ENCODE assay signal across 18 mouse cellular contexts in genomic region chr17:88505941-88506340, GRCm38 (mm10). TPM values are rescaled to one million over a fixed set of nuclear protein-coding genes. Genes with fewer than 3 reads are reported as not detected.
DNase-seq lines count a peak whose midpoint lies in the region; ATAC-seq lines count a peak whose summit lies in the region.
"Had no signal": no experiment of that assay in that cellular context is flagged by ENCODE, and none has a peak within 500 bp of the region (broad histone marks: within the 10 kb centered on the region; RNA-seq: fewer than 3 reads in every experiment).

No protein-coding gene starts in this region.

- ATAC-seq in hindbrain, embryonic 14.5 days (ENCODE audit: low FRiP score): no peak
- ATAC-seq in lung, embryonic 15.5 days (ENCODE audit: borderline replicate concordance, extremely low read depth, low FRiP score, low TSS enrichment): no peak
- ATAC-seq: Patski had no signal

- no peak overlapping the region for H3K4me2 ChIP-seq in hindbrain, embryonic 14.5 days (replicated peaks)
- H3K4me2 ChIP-seq in lung, embryonic 15.5 days: no peak overlapping the region
- H3K4me2 ChIP-seq: heart, embryonic 15.5 days; liver, embryonic 15.5 days; midbrain, embryonic 12.5 days; neural tube, embryonic 12.5 days had no signal

- no peaks in the 10 kb centered on the region for H3K36me3 ChIP-seq in hindbrain, embryonic 10.5 days
- no peaks in the 10 kb centered on the region for H3K36me3 ChIP-seq in hindbrain, embryonic 14.5 days (replicated peaks; ENCODE audit: control insufficient read depth, insufficient read depth)
- no peaks in the 10 kb centered on the region for H3K36me3 ChIP-seq in lung, embryonic 15.5 days
- H3K36me3 ChIP-seq: heart, embryonic 15.5 days; liver, embryonic 15.5 days; midbrain, embryonic 12.5 days; neural tube, embryonic 12.5 days had no signal

- H3K9ac ChIP-seq in hindbrain, embryonic 14.5 days: no peak overlapping the region
- no peak overlapping the region for H3K9ac ChIP-seq in lung, embryonic 15.5 days
- H3K9ac ChIP-seq: heart, embryonic 15.5 days; liver, embryonic 15.5 days; midbrain, embryonic 12.5 days; neural tube, embryonic 12.5 days had no signal

- H3K4me1 ChIP-seq in hindbrain, embryonic 10.5 days (replicated peaks): peaks cover 23% of the 10 kb centered on the region
- peaks cover 5% of the 10 kb centered on the region for H3K4me1 ChIP-seq in hindbrain, embryonic 14.5 days (replicated peaks; ENCODE audit: control insufficient read depth, insufficient read depth, low read length)
- peaks cover 37% of the 10 kb centered on the region for H3K4me1 ChIP-seq in lung, embryonic 15.5 days
- H3K4me1 ChIP-seq: neural tube, embryonic 12.5 days had no signal

- no peak overlapping the region for H3K4me3 ChIP-seq in hindbrain, embryonic 10.5 days
- H3K4me3 ChIP-seq in hindbrain, embryonic 14.5 days (replicated peaks; ENCODE audit: low read length): no peak overlapping the region
- H3K4me3 ChIP-seq in lung, embryonic 15.5 days: no peak overlapping the region
- H3K4me3 ChIP-seq: heart, embryonic 15.5 days; liver, embryonic 15.5 days; midbrain, embryonic 12.5 days; neural tube, embryonic 12.5 days had no signal

- 0 out of 2 replicates have a peak, but pooled peaks cover 4% of the 10 kb centered on the region for H3K27me3 ChIP-seq in hindbrain, embryonic 10.5 days (ENCODE audit: insufficient read depth, poor library complexity, severe bottlenecking)
- no peaks in the 10 kb centered on the region for H3K27me3 ChIP-seq in hindbrain, embryonic 14.5 days (ENCODE audit: control insufficient read depth, insufficient read depth, low read length)
- no peaks in the 10 kb centered on the region for H3K27me3 ChIP-seq in lung, embryonic 15.5 days
- H3K27me3 ChIP-seq: heart, embryonic 15.5 days; liver, embryonic 15.5 days; neural tube, embryonic 12.5 days; Patski had no signal

- DNase-seq in hindbrain, embryonic 10.5 days (ENCODE audit: low spot score): no peak
- no peak for DNase-seq in hindbrain, embryonic 14.5 days (ENCODE audit: low spot score)
- no peak for DNase-seq in lung, postnatal 14 days
- DNase-seq in cerebellum, adult 9-11 months: peak; percentile 54
- peak; percentile 40 to 51 for DNase-seq in cerebellum, postnatal 36 days
- DNase-seq in testis, postnatal 10 days (ENCODE audit: low spot score): no peak
- DNase-seq: adrenal gland, adult 8-10 months; gastrocnemius, postnatal 25 days; kidney, adult 11 months; thymus, postnatal 36 days had no signal

- WGBS in hindbrain, embryonic 10.5 days: 94% methylated on average over 15 of the region's 15 CpGs
- 90% methylated on average over 15 of the region's 15 CpGs for WGBS in hindbrain, embryonic 14.5 days
- 85% methylated on average over 15 of the region's 15 CpGs for WGBS in lung, embryonic 15.5 days

- peak overlapping the region; percentile 23; the same call in 1 of the 2 replicates for H3K27ac ChIP-seq in hindbrain, embryonic 10.5 days
- no peak overlapping the region for H3K27ac ChIP-seq in hindbrain, embryonic 14.5 days
- peak overlapping the region; percentile 83; the same call in 1 of the 2 replicates for H3K27ac ChIP-seq in lung, embryonic 15.5 days
- H3K27ac ChIP-seq: heart, embryonic 15.5 days; kidney, postnatal 0 days; liver, embryonic 15.5 days; macrophage; neural tube, embryonic 12.5 days had no signal

- no peaks in the 10 kb centered on the region for H3K9me3 ChIP-seq in hindbrain, embryonic 10.5 days
- H3K9me3 ChIP-seq in hindbrain, embryonic 14.5 days (ENCODE audit: control insufficient read depth, low read length): no peaks in the 10 kb centered on the region
- H3K9me3 ChIP-seq in lung, embryonic 15.5 days: no peaks in the 10 kb centered on the region
- H3K9me3 ChIP-seq: heart, embryonic 15.5 days; liver, embryonic 15.5 days; midbrain, embryonic 12.5 days; neural tube, embryonic 12.5 days had no signal

RNA-seq across cellular contexts. Expression of gene Ppp1r21, which starts 24.0 kb away (rescaled TPM):
- polyA plus RNA-seq in hindbrain, embryonic 10.5 days (2016; fragmentation: Nextera tagmentation; extraction: Ambion mirVana): 18.3 and 18.9 TPM in 2 replicates
- 47.8 and 48.6 TPM in 2 replicates for polyA plus RNA-seq in hindbrain, embryonic 14.5 days (2014; fragmentation: Nextera tagmentation; extraction: Ambion mirVana)
- 21.7 and 24.4 TPM in 2 replicates for polyA plus RNA-seq in lung, embryonic 15.5 days (2015; fragmentation: Nextera tagmentation; extraction: Ambion mirVana)

Comparison
In these comparisons a context has a peak if more than half of its experiments do, and no peak if none do; other contexts are left out.
1. DNase-seq: peak in cerebellum, adult 9-11 months (single experiment) and cerebellum, postnatal 36 days (2 of 2); none in hindbrain, embryonic 10.5 days (single experiment), hindbrain, embryonic 14.5 days (single experiment), lung, postnatal 14 days (single experiment) and testis, postnatal 10 days (single experiment).